In genomic region chr7:145056320-145056719, GRCm38 (mm10) we compare ENCODE assay signal across 13 mouse cellular contexts.
DNase-seq lines count a peak whose midpoint lies in the region; ATAC-seq and TF ChIP-seq lines count a peak whose summit lies in the region.
"Had no signal": no experiment of that assay in that cellular context is flagged by ENCODE, and none has a peak within 500 bp of the region (broad histone marks: within the 10 kb centered on the region; RNA-seq: fewer than 3 reads in every experiment).

No protein-coding gene starts in this region.

- H3K4me2 ChIP-seq in embryonic facial prominence, embryonic 11.5 days (ENCODE audit: low read depth, low read length), result no peak overlapping the region
- H3K4me2 ChIP-seq in limb, embryonic 14.5 days (replicated peaks; ENCODE audit: low read depth, low read length, severe bottlenecking), result no peak overlapping the region
- H3K4me2 ChIP-seq: liver, embryonic 13.5 days had no signal

- H3K4me1 ChIP-seq in embryonic facial prominence, embryonic 11.5 days (ENCODE audit: control insufficient read depth, insufficient read depth, low read length), result no peaks in the 10 kb centered on the region
- H3K4me1 ChIP-seq in embryonic facial prominence, embryonic 10.5 days, result peaks cover 8% of the 10 kb centered on the region; the same call in 1 of the 2 replicates
- peaks cover 12% of the 10 kb centered on the region; the same call in 1 of the 2 replicates for H3K4me1 ChIP-seq in limb, embryonic 14.5 days (ENCODE audit: control insufficient read depth, insufficient read depth, low read length)
- H3K4me1 ChIP-seq: forebrain, embryonic 10.5 days; liver, embryonic 13.5 days had no signal

- WGBS in embryonic facial prominence, embryonic 11.5 days, result 53% methylated on average over 7 of the region's 7 CpGs
- 58% methylated on average over 7 of the region's 7 CpGs for WGBS in embryonic facial prominence, embryonic 10.5 days
- 19% methylated on average over 7 of the region's 7 CpGs for WGBS in limb, embryonic 14.5 days

- no peak for TF ChIP-seq POLR2A in limb, embryonic 14.5 days (IDR thresholded peaks at IDR 0.05; ENCODE audit: borderline replicate concordance, extremely low read depth, insufficient read depth, insufficient read length)

- H3K27ac ChIP-seq in embryonic facial prominence, embryonic 11.5 days (replicated peaks; ENCODE audit: low read depth, low read length), result no peak overlapping the region
- H3K27ac ChIP-seq in embryonic facial prominence, embryonic 10.5 days (replicated peaks), result no peak overlapping the region
- no peak overlapping the region for H3K27ac ChIP-seq in limb, embryonic 14.5 days (replicated peaks; ENCODE audit: low read depth, low read length)
- H3K27ac ChIP-seq: forebrain, embryonic 10.5 days; layer of hippocampus, adult 2 months; liver, embryonic 13.5 days had no signal

- H3K36me3 ChIP-seq in embryonic facial prominence, embryonic 11.5 days (replicated peaks; ENCODE audit: control insufficient read depth, insufficient read depth, low read depth, low read length), result no peaks in the 10 kb centered on the region
- H3K36me3 ChIP-seq in embryonic facial prominence, embryonic 10.5 days (replicated peaks), result no peaks in the 10 kb centered on the region
- H3K36me3 ChIP-seq in limb, embryonic 14.5 days (ENCODE audit: control insufficient read depth, insufficient read depth, low read length), result no peaks in the 10 kb centered on the region
- H3K36me3 ChIP-seq: forebrain, embryonic 10.5 days; liver, embryonic 13.5 days had no signal

- DNase-seq in embryonic facial prominence, embryonic 11.5 days (ENCODE audit: low spot score), result peak; percentile 17
- DNase-seq in embryonic facial prominence, embryonic 10.5 days (ENCODE audit: low spot score), result no peak
- DNase-seq in urinary bladder, postnatal 25 days (ENCODE audit: low spot score), result peak; percentile 28
- DNase-seq in urinary bladder, adult 2 months (ENCODE audit: low spot score), result no peak
- peak; percentile 46 for DNase-seq in limb, embryonic 14.5 days (ENCODE audit: low spot score)
- no peak for DNase-seq in adrenal gland, postnatal 10 days
- DNase-seq in natural killer cell, adult 2 months (ENCODE audit: low spot score in 2 of 2), result no peak
- no peak for DNase-seq in heart, postnatal 10 days
- DNase-seq: liver, embryonic 13.5 days; right cerebral cortex, postnatal 4 days; thymus, postnatal 14 days had no signal

- no peaks in the 10 kb centered on the region for H3K9me3 ChIP-seq in embryonic facial prominence, embryonic 11.5 days (replicated peaks; ENCODE audit: control insufficient read depth, low read length)
- peaks cover 6% of the 10 kb centered on the region; the same call in 1 of the 2 replicates for H3K9me3 ChIP-seq in embryonic facial prominence, embryonic 10.5 days
- H3K9me3 ChIP-seq in limb, embryonic 14.5 days (ENCODE audit: control insufficient read depth, low read length), result no peaks in the 10 kb centered on the region; the same call in 1 of the 2 replicates
- H3K9me3 ChIP-seq: liver, embryonic 13.5 days had no signal

- no peak overlapping the region for H3K4me3 ChIP-seq in embryonic facial prominence, embryonic 11.5 days (ENCODE audit: low read depth, low read length)
- no peak overlapping the region for H3K4me3 ChIP-seq in embryonic facial prominence, embryonic 10.5 days
- no peak overlapping the region for H3K4me3 ChIP-seq in limb, embryonic 14.5 days (replicated peaks; ENCODE audit: low read length)
- H3K4me3 ChIP-seq: forebrain, embryonic 10.5 days; layer of hippocampus, adult 2 months; liver, embryonic 13.5 days had no signal

- no peak overlapping the region for H3K9ac ChIP-seq in embryonic facial prominence, embryonic 11.5 days (replicated peaks; ENCODE audit: low read length)
- no peak overlapping the region for H3K9ac ChIP-seq in limb, embryonic 14.5 days (ENCODE audit: low read depth, low read length, severe bottlenecking)
- H3K9ac ChIP-seq: liver, embryonic 13.5 days had no signal

- no peaks in the 10 kb centered on the region for H3K27me3 ChIP-seq in embryonic facial prominence, embryonic 11.5 days (ENCODE audit: control insufficient read depth, insufficient read depth, low read length)
- no peaks in the 10 kb centered on the region for H3K27me3 ChIP-seq in embryonic facial prominence, embryonic 10.5 days (replicated peaks; ENCODE audit: low read depth, poor library complexity, severe bottlenecking)
- H3K27me3 ChIP-seq in limb, embryonic 14.5 days (ENCODE audit: control insufficient read depth, insufficient read depth, low read length), result no peaks in the 10 kb centered on the region
- H3K27me3 ChIP-seq: liver, embryonic 13.5 days had no signal

- ATAC-seq in embryonic facial prominence, embryonic 11.5 days (replicated peaks; ENCODE audit: insufficient number of reproducible peaks, low FRiP score, low TSS enrichment, low read depth), result no peak
- no peak; the same call in 1 of the 2 replicates for ATAC-seq in limb, embryonic 14.5 days (ENCODE audit: low FRiP score, low read depth)

- intact Hi-C loops in heart, postnatal 10 days (cut with DNase I), result no loop called here

Comparison
In these comparisons a context has a peak if more than half of its experiments do, and no peak if none do; other contexts are left out.
1. DNase-seq: peak in embryonic facial prominence, embryonic 11.5 days (single experiment), urinary bladder, postnatal 25 days (single experiment) and limb, embryonic 14.5 days (single experiment); none in embryonic facial prominence, embryonic 10.5 days (single experiment), urinary bladder, adult 2 months (single experiment), adrenal gland, postnatal 10 days (single experiment), natural killer cell, adult 2 months (0 of 2) and heart, postnatal 10 days (0 of 2).